Mouse (Mus musculus) midbrain, embryonic 12.5 days (tissue): ENCODE measurements around the gene Rrm1. TPM values are rescaled to one million over a fixed set of nuclear protein-coding genes. Genes with fewer than 3 reads are reported as not detected.

ENCODE experiments used
- ATAC-seq: fragments of 200-750 bp; cut with Nextera tagmentation; 2 replicates; pipeline ENCODE4 v1.8.0; 2017; ENCODE audit warnings: low read depth, moderate TSS enrichment, moderate library complexity; ENCODE audit not compliant: low FRiP score
- H3K27ac ChIP-seq: fragments of 300-500 bp; sonication (generic); replicated peaks from 2 replicates; pipeline ENCODE4 v1.5.1; 2016; ENCODE audit warnings: mild to moderate bottlenecking
- H3K27me3 ChIP-seq: fragments of 300-500 bp; sonication (generic); 2 replicates; pipeline ENCODE4 v1.6.1; 2016; ENCODE audit warnings: mild to moderate bottlenecking
- H3K36me3 ChIP-seq: fragments of 300-500 bp; sonication (generic); 2 replicates; pipeline ENCODE4 v1.6.1; 2016
- H3K4me1 ChIP-seq: fragments of 300-500 bp; sonication (generic); 2 replicates; pipeline ENCODE4 v1.6.1; 2016
- H3K4me2 ChIP-seq: fragments of 300-500 bp; sonication (generic); replicated peaks from 2 replicates; pipeline ENCODE4 v1.6.1; 2016; ENCODE audit warnings: mild to moderate bottlenecking, moderate library complexity
- H3K4me3 ChIP-seq: fragments of 300-500 bp; sonication (generic); 2 replicates; pipeline ENCODE4 v1.5.1; 2016; ENCODE audit warnings: mild to moderate bottlenecking
- H3K9ac ChIP-seq: fragments of 300-500 bp; sonication (generic); replicated peaks from 2 replicates; pipeline ENCODE4 v1.6.1; 2016; ENCODE audit warnings: mild to moderate bottlenecking, moderate library complexity
- H3K9me3 ChIP-seq: fragments of 300-500 bp; sonication (generic); 2 replicates; pipeline ENCODE4 v1.6.1; 2016; ENCODE audit warnings: mild to moderate bottlenecking
- WGBS: fragments of 180-500 bp; shearing (Covaris S2); methylation state at CpG from one replicate; pipeline ENCODE4 v1.1.7; 2016; 5-methylcytosine and 5-hydroxymethylcytosine counted together
- polyA plus RNA-seq: library from polyadenylated mRNA; unstranded; fragments of >200 nt; fragmentation: Nextera tagmentation; extraction: Ambion mirVana; gene quantifications from 2 replicates; pipeline ENCODE4 v1.2.1, GENCODE M21; 2016

Rrm1 gene
- polyA plus RNA-seq, 1 experiment from 2014 or later, result 169 TPM

DNA sequence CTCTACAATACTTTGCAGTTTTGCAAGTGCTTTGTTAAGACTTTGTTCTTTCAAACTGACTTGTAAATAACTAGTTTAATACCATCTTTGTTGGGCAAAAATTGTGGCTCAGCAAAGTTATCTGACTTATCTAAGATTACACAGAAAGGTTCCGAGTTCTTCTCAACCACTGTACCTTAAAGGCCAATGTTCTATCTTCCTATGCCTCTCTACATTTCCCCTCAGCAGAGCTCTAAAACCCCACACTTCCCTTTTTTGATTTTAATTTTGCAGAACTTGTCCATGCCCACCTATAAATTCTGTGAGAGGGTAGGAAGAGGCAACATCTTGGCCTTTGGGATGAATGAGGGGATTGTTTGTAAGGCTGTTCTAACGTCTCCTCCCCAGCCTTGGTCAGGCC is 7.2 kb upstream of the Rrm1 start:
- Histone ChIP-seq H3K27me3 (peaks cover 4% of the 10 kb centered on the region; the same call in 1 of the 2 replicates), H3K4me3 (no peak overlapping the region), H3K9ac (no peak overlapping the region), H3K4me2 (no peak overlapping the region), H3K36me3 (no peaks in the 10 kb centered on the region; the same call in 1 of the 2 replicates), H3K9me3 (no peaks in the 10 kb centered on the region), H3K4me1 (no peaks in the 10 kb centered on the region), H3K27ac (no peak overlapping the region)
- ATAC-seq, result no peak
- WGBS, result 91% methylated on average over 2 of the region's 2 CpGs

DNA sequence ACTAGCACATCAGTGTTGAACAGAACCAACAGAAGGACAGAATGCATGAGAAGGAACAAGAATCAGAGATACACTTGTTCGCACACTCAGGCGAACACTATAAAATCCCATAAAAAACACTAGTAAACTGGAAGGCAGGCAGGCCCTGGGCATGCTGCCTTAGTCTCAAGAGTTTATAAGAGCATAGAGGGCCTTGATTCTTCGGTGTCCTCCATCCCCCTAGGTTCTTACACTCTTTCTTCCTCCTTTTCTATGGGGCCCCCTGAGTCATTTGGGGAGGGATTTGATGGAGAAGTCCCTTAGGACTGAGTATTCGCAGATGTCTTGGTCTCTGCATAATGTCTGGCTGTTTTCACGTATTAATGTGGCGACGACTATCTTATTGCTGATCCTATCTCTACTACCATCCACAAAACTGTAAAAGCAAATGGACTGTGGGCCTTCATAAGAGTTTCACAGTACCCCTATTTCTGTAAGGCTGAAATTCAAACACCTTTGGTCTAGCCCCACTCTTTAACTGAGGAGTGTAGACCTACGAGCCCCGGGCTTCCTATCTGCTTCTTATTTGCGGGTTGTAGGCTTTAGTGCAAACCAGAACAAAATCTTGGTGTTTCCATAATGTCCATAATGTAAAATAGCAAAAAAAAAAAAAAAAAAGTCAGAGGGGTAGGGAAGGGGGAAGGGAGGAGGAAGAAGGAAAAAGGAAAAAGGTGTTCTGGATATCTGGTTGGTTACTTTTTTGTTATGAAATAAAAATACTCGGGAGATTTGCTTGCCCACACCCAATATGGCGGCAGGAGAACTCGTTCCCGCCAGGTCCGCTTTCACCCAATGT is 456 bp upstream of the Rrm1 start:
- Histone ChIP-seq H3K4me1 (peaks cover 19% of the 10 kb centered on the region), H3K4me3 (peak overlapping the region; percentile 87), H3K36me3 (peaks cover 8% of the 10 kb centered on the region), H3K9me3 (no peaks in the 10 kb centered on the region), H3K9ac (peak overlapping the region; percentile 89; the same call in 1 of the 2 replicates), H3K27me3 (peaks cover 9% of the 10 kb centered on the region; the same call in 1 of the 2 replicates), H3K27ac (peak overlapping the region; percentile 83; the same call in 1 of the 2 replicates), H3K4me2 (peak overlapping the region; percentile 76; the same call in 1 of the 2 replicates)
- peak; percentile 4; the same call in 1 of the 2 replicates for ATAC-seq
- WGBS, result 57% methylated on average over 15 of the region's 15 CpGs

DNA sequence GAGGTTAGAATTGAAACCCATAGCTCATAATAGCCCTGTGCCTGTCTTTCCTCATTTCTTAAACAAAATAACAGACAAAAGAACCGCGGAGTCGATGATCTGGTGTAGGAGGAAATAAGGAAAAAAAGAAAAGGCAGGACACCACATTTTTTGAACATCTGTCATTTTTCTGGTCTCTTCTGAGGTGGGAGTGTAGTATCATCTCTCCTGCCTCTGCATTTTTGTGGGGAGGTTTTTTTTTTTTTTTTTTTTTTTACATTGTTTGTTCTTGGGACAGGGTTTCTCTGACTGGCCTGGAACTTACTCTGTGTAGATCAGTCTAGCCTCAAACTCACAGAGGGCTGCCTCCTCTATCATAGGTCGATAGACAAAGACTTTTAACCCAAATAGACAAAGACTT is 937 bp downstream of the Rrm1 start:
- peak overlapping the region; percentile 87 for H3K4me3 ChIP-seq
- peak overlapping the region; percentile 89 for H3K9ac ChIP-seq
- peaks cover 9% of the 10 kb centered on the region; the same call in 1 of the 2 replicates for H3K27me3 ChIP-seq
- peaks cover 19% of the 10 kb centered on the region for H3K4me1 ChIP-seq
- no peaks in the 10 kb centered on the region for H3K9me3 ChIP-seq
- H3K4me2 ChIP-seq, result peak overlapping the region; percentile 76
- WGBS, result 4% methylated on average over 4 of the region's 4 CpGs
- H3K27ac ChIP-seq, result peak overlapping the region; percentile 83
- peaks cover 20% of the 10 kb centered on the region for H3K36me3 ChIP-seq
- no peak for ATAC-seq

DNA sequence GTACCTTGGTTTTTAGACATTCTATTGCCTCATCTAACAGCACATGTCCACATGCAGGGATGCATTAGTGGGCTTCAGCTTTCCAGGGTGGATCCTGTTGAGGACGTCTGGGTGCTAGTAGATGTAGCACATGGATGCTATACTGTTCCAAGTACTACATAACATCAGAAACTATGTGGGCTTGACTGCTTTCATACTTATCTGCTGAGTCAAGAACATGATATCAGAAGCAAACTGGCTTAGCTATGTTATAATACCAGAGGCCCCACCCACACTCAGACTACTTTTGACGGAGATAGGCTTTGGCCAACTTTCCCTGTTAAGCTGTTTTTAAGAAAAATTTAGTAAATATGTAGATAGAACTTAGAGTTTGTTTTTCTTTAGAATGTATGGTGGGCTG is 2.8 kb downstream of the Rrm1 start:
- H3K4me3 ChIP-seq, result no peak overlapping the region
- WGBS, result 87% methylated on average over 2 of the region's 2 CpGs
- no peak overlapping the region for H3K9ac ChIP-seq
- H3K27ac ChIP-seq, result no peak overlapping the region
- no peaks in the 10 kb centered on the region for H3K9me3 ChIP-seq
- H3K4me2 ChIP-seq, result no peak overlapping the region
- peaks cover 4% of the 10 kb centered on the region; the same call in 1 of the 2 replicates for H3K27me3 ChIP-seq
- peaks cover 36% of the 10 kb centered on the region for H3K36me3 ChIP-seq
- ATAC-seq, result no peak
- H3K4me1 ChIP-seq, result peaks cover 19% of the 10 kb centered on the region

DNA sequence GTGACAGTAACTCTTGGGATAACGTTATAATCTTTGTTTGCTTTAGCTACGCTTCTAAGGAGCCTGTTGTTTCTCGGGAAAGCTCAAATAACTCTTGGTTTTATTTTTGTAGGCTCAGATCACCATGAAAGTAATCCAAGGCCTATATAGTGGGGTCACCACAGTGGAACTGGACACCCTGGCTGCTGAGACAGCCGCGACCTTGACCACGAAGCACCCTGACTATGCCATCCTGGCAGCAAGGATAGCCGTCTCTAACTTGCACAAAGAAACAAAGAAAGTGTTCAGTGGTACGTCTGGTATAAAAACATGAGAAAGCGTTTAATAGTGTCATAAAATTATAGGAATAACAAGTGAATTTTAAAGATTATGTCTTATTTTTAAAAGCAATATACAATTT is 4.9 kb downstream of the Rrm1 start:
- no peak for ATAC-seq
- H3K9me3 ChIP-seq, result no peaks in the 10 kb centered on the region
- peaks cover 56% of the 10 kb centered on the region for H3K36me3 ChIP-seq
- peaks cover 19% of the 10 kb centered on the region for H3K4me1 ChIP-seq
- H3K27me3 ChIP-seq, result no peaks in the 10 kb centered on the region
- no peak overlapping the region for H3K27ac ChIP-seq
- no peak overlapping the region for H3K4me2 ChIP-seq
- 94% methylated on average over 9 of the region's 9 CpGs for WGBS
- H3K9ac ChIP-seq, result no peak overlapping the region
- no peak overlapping the region for H3K4me3 ChIP-seq

DNA sequence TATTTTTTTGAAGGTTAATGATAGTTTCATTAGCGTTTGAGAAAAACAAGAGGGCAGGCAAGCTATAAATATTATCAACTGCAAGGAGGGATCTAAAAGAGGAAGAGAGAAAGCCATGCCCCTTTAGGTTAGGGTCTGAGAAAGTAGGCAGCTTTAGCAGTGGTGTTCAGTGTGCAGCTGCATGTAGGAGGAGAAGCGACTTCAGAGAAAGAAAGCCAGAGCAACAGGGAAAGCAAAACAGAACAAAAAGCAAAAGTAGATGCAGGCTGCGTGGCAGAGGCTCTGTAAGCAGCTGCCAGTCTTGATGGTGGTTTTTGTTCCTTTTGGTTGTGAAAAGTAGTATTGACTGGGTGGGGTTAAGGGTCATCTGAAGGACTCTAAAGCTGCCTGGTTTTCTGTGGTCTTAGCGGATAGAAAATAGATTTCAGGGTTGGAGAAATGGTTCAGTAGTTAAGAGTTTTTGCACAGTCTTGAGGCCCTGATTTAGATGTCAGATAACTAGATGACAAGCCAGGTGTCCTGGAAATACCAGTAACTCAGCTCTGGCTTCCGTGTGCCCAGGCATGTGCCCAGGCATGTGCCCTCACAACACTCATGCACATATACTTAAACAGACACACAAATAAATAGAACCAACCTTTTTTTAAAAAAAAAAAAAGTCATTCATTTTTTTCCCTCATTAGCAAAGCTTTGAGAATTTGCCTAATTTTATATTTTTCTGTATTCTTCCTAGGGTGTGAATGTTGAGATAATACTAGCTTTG is 17.3 kb downstream of the Rrm1 start:
- H3K36me3 ChIP-seq, result peaks cover 89% of the 10 kb centered on the region
- H3K9ac ChIP-seq, result no peak overlapping the region
- no peak overlapping the region for H3K27ac ChIP-seq
- no peak for ATAC-seq
- 75% methylated on average over 5 of the region's 5 CpGs for WGBS
- H3K27me3 ChIP-seq, result no peaks in the 10 kb centered on the region
- H3K4me2 ChIP-seq, result no peak overlapping the region
- no peaks in the 10 kb centered on the region for H3K9me3 ChIP-seq
- no peaks in the 10 kb centered on the region for H3K4me1 ChIP-seq
- no peak overlapping the region for H3K4me3 ChIP-seq

DNA sequence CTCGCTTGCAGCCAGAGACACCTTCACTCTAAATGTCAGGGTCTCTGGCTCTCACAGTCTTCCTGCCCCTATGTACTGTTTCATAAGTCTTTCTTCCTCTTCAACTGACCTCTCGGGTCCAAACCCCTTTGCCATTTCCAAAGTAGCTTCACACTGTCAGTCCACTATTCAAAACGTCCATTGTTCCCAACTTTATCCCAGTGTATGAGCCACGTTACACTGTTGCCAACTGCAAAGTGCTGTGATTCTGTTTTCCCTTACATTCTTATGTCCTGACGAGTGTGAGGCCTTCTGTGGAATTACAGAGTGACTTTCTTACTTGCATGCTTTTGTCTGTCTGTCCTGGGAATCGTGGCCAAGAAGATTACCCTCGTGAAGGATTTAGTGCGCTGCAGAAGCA is 26.1 kb downstream of the Rrm1 start:
- ATAC-seq, result no peak
- no peaks in the 10 kb centered on the region for H3K9me3 ChIP-seq
- WGBS, result 84% methylated on average over 8 of the region's 8 CpGs
- H3K4me3 ChIP-seq, result no peak overlapping the region
- no peaks in the 10 kb centered on the region for H3K27me3 ChIP-seq
- no peak overlapping the region for H3K9ac ChIP-seq
- no peak overlapping the region for H3K27ac ChIP-seq
- no peaks in the 10 kb centered on the region for H3K4me1 ChIP-seq
- H3K4me2 ChIP-seq, result no peak overlapping the region
- H3K36me3 ChIP-seq, result peaks cover 67% of the 10 kb centered on the region

DNA sequence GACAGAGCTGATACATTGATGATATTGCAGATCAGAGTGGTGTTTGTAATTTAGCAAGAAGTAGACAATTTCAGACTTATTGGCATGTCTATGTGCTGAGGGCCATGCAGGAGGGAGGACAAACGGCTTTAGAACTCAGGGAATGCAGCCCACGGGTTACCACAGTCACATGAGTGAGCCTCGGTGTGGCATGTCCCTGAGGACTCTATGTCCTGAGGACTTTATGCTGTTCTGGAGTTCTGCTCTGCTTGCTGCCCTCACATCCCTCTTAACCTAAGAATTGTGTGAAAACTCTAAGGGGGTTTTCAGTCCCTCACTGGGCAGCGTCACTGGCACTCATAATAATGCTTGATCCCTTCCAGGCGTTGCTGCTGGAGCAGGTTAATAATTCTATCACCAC is 31.2 kb downstream of the Rrm1 start:
- WGBS, result 72% methylated on average over 5 of the region's 5 CpGs
- no peak for ATAC-seq

DNA sequence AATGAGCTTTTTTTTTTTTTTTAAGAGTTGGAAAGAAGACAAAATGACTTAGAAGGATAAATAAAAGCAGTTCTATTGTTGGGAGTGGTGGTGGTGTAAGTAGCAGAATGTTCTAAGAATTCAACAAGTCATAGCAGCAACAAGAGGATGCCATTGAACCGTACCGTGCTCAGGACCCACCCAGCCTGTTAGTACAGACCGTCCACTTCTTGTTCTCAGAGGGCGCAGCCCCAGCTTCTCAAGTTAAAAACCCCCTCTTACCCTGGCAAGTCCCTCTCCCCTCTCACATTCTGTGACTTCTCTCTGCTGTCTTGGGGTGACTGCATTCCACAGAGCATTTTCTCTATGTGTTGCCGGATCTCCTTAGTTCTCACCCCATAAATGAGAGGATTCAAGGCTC is 35.1 kb downstream of the Rrm1 start:
- Histone ChIP-seq H3K36me3 (0 out of 2 replicates have a peak, but pooled peaks cover 4% of the 10 kb centered on the region), H3K9ac (no peak overlapping the region), H3K4me1 (no peaks in the 10 kb centered on the region), H3K27ac (no peak overlapping the region), H3K9me3 (no peaks in the 10 kb centered on the region), H3K4me3 (no peak overlapping the region), H3K4me2 (no peak overlapping the region), H3K27me3 (no peaks in the 10 kb centered on the region)
- ATAC-seq, result no peak
- WGBS, result 99% methylated on average over 5 of the region's 5 CpGs

More for the DNA sequence above, 31.2 kb downstream of the Rrm1 start:
- Histone ChIP-seq H3K36me3 (peaks cover 24% of the 10 kb centered on the region), H3K9me3 (no peaks in the 10 kb centered on the region), H3K4me1 (no peaks in the 10 kb centered on the region), H3K27me3 (no peaks in the 10 kb centered on the region), H3K4me3 (no peak overlapping the region), H3K27ac (no peak overlapping the region), H3K9ac (no peak overlapping the region), H3K4me2 (no peak overlapping the region)

DNA sequence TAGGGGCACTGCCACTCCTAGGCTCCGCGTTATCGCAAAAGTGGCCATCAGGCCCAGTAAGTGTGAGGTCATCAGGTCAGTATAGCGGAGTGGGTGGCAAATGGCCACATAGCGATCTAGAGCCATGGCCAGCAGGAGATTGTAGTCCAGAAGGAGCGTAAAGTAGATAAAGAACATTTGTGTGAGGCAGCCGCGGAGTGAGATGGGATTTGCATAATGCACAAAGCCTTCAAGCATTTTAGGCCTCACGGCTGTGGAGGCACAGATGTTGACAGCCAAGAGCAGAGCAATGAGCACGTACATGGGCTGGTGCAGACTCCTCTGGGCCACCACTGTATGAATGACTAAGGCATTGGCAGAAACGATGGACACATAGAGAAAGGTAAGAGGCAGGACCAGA is 35.9 kb downstream of the Rrm1 start:
- 0 out of 2 replicates have a peak, but pooled peaks have one; percentile 49 for ATAC-seq
- Histone ChIP-seq H3K27me3 (no peaks in the 10 kb centered on the region), H3K9ac (no peak overlapping the region), H3K9me3 (no peaks in the 10 kb centered on the region), H3K27ac (no peak overlapping the region), H3K4me3 (no peak overlapping the region), H3K36me3 (0 out of 2 replicates have a peak, but pooled peaks cover 4% of the 10 kb centered on the region), H3K4me2 (no peak overlapping the region), H3K4me1 (no peaks in the 10 kb centered on the region)
- 74% methylated on average over 11 of the region's 11 CpGs for WGBS

DNA sequence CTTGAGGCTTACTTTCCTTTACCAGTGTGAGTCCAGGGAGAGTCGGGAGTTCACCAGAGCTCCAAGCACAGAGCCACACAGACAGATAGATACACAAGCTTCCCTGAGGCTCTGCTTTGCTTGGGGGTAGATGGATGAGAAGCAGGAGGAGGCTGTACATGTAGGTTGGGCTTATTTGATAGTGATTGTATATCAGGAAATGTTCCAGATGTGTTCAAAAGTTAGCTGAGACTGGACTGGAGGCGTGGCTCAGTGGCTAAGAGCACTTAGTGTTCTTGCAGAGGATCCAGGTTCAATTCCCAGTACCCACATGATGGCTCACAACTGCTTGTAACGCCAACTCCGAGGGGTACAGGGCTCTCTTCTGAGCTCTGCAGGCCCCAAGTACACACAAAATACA is 36.9 kb downstream of the Rrm1 start:
- no peak for ATAC-seq
- Histone ChIP-seq H3K36me3 (0 out of 2 replicates have a peak, but pooled peaks cover 4% of the 10 kb centered on the region), H3K27ac (no peak overlapping the region), H3K9ac (no peak overlapping the region), H3K4me2 (no peak overlapping the region), H3K4me1 (no peaks in the 10 kb centered on the region), H3K4me3 (no peak overlapping the region), H3K27me3 (no peaks in the 10 kb centered on the region), H3K9me3 (no peaks in the 10 kb centered on the region)
- WGBS, result 88% methylated on average over 4 of the region's 4 CpGs

DNA sequence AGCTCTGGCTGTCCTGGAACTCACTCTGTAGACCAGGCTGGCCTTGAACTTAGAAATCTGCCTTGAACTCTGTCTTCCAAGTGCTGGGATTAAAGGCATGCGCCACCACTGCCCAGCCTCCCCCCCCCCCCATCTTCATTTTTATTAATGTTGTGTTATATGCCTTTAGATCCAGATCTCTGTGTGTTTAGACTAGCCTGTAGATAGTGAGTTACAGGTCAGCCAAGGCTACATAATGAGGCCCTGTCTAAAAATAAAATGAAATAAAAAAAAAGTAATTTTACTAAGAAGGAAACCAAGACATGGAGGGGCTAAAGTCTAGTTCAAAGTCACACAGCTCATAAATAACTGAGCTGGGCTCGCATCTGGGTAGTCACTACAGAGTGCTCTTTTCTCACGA is 37.4 kb downstream of the Rrm1 start:
- ATAC-seq, result no peak
- H3K9me3 ChIP-seq, result no peaks in the 10 kb centered on the region
- H3K27ac ChIP-seq, result no peak overlapping the region
- WGBS, result 87% methylated on average over 3 of the region's 3 CpGs
- no peak overlapping the region for H3K4me3 ChIP-seq
- no peaks in the 10 kb centered on the region for H3K4me1 ChIP-seq
- H3K4me2 ChIP-seq, result no peak overlapping the region
- no peak overlapping the region for H3K9ac ChIP-seq
- no peaks in the 10 kb centered on the region for H3K27me3 ChIP-seq
- H3K36me3 ChIP-seq, result 0 out of 2 replicates have a peak, but pooled peaks cover 4% of the 10 kb centered on the region
